Mouse (Mus musculus): ENCODE measurements around the gene Ddx27. TPM values are rescaled to one million over a fixed set of nuclear protein-coding genes. Genes with fewer than 3 reads are reported as not detected.

Gene Ddx27
- total RNA-seq, 4 experiments from 2014 or later = 8.0 to 12.5 (median 9.8) TPM

- DNase-seq (ENCODE audit: low spot score in 2 of 2) = peak; percentile 93 to 95
Observed at GRCm38 (mm10) chr2:167062497-167062911, 47.5 kb downstream of the Ddx27 start.

GRCm38 (mm10) chr2:167062965-167063880 is 48.2 kb downstream of the Ddx27 start, which contains the start of gene Znfx1:
Gene Znfx1 (minus strand): TSS chr2:167063015.
- peak; percentile 92 to 95 for DNase-seq (ENCODE audit: low spot score in 2 of 2)

GRCm38 (mm10) chr2:167063906-167064496 is 49.0 kb downstream of the Ddx27 start:
- DNase-seq (ENCODE audit: low spot score in 2 of 2) = no peak

- no peak for DNase-seq (ENCODE audit: low spot score in 2 of 2)
Observed at GRCm38 (mm10) chr2:167064601-167065295, 49.8 kb downstream of the Ddx27 start.

GRCm38 (mm10) chr2:167066031-167066430 is 51.0 kb downstream of the Ddx27 start:
- no peak for DNase-seq (ENCODE audit: low spot score in 2 of 2)

- no peak for DNase-seq (ENCODE audit: low spot score in 2 of 2)
Observed at GRCm38 (mm10) chr2:167066528-167067516, 51.8 kb downstream of the Ddx27 start.

- DNase-seq (ENCODE audit: low spot score in 2 of 2) = no peak
Observed at GRCm38 (mm10) chr2:167067575-167067974, 52.6 kb downstream of the Ddx27 start.

GRCm38 (mm10) chr2:167070341-167070740 is 55.3 kb downstream of the Ddx27 start:
- DNase-seq (ENCODE audit: low spot score in 2 of 2) = no peak

- DNase-seq (ENCODE audit: low spot score in 2 of 2) = no peak
Observed at GRCm38 (mm10) chr2:167071266-167071640, 56.3 kb downstream of the Ddx27 start.

GRCm38 (mm10) chr2:167071641-167072601 is 56.9 kb downstream of the Ddx27 start:
- DNase-seq (ENCODE audit: low spot score in 2 of 2) = peak; percentile 91 to 93

- DNase-seq (ENCODE audit: low spot score in 2 of 2) = no peak
Observed at GRCm38 (mm10) chr2:167074587-167074986, 59.6 kb downstream of the Ddx27 start.

GRCm38 (mm10) chr2:167076352-167076751 is 61.4 kb downstream of the Ddx27 start:
- DNase-seq (ENCODE audit: low spot score in 2 of 2) = no peak

- DNase-seq (ENCODE audit: low spot score in 2 of 2) = no peak
Observed at GRCm38 (mm10) chr2:167076759-167077158, 61.8 kb downstream of the Ddx27 start.

- DNase-seq (ENCODE audit: low spot score in 2 of 2) = peak; percentile 42 to 49
Observed at GRCm38 (mm10) chr2:167077199-167077962, 62.4 kb downstream of the Ddx27 start.

GRCm38 (mm10) chr2:167078486-167078885 is 63.5 kb downstream of the Ddx27 start:
- no peak for DNase-seq (ENCODE audit: low spot score in 2 of 2)

GRCm38 (mm10) chr2:167078931-167079495 is 64.0 kb downstream of the Ddx27 start:
- no peak for DNase-seq (ENCODE audit: low spot score in 2 of 2)

GRCm38 (mm10) chr2:167079535-167080257 is 64.7 kb downstream of the Ddx27 start:
- peak; percentile 54 to 81 for DNase-seq (ENCODE audit: low spot score in 2 of 2)

GRCm38 (mm10) chr2:167080387-167080786 is 65.4 kb downstream of the Ddx27 start:
- DNase-seq (ENCODE audit: low spot score in 2 of 2) = no peak
